Mouse (Mus musculus): Measurements from ENCODE around the gene Jmjd7. TPM values are rescaled to one million over a fixed set of nuclear protein-coding genes. Genes with fewer than 3 reads are reported as not detected.

The Jmjd7 gene
- polyA plus RNA-seq, 1 experiment from 2014 or later: 23.1 TPM

- H3K36me3 ChIP-seq: peaks cover 10% of the 10 kb centered on the region
- peaks cover 38% of the 10 kb centered on the region for H3K4me1 ChIP-seq
- no peaks in the 10 kb centered on the region for H3K9me3 ChIP-seq
- H3K27me3 ChIP-seq: 0 out of 2 replicates have a peak, but pooled peaks cover 3% of the 10 kb centered on the region
- no peak overlapping the region for H3K4me2 ChIP-seq (replicated peaks)
- no peak overlapping the region for H3K27ac ChIP-seq
- no peak overlapping the region for H3K4me3 ChIP-seq
- ATAC-seq (ENCODE audit: low FRiP score, low read depth): no peak
- H3K9ac ChIP-seq: 0 out of 2 replicates have a peak overlapping the region, but pooled peaks have one; percentile 31
- WGBS: 58% methylated on average over 14 of the region's 14 CpGs
Measured at GRCm38 (mm10) chr2:120046486-120047310, 19.4 kb downstream of the Jmjd7 start.

GRCm38 (mm10) chr2:120048173-120048572, 20.9 kb downstream of the Jmjd7 start:
- Histone ChIP-seq H3K9ac (no peak overlapping the region), H3K4me1 (peaks cover 38% of the 10 kb centered on the region), H3K4me3 (no peak overlapping the region), H3K4me2 (replicated peaks) (no peak overlapping the region), H3K27me3 (0 out of 2 replicates have a peak, but pooled peaks cover 3% of the 10 kb centered on the region), H3K9me3 (no peaks in the 10 kb centered on the region), H3K36me3 (no peaks in the 10 kb centered on the region), H3K27ac (no peak overlapping the region)
- WGBS: 70% methylated on average over 9 of the region's 9 CpGs
- no peak for ATAC-seq (ENCODE audit: low FRiP score, low read depth)

GRCm38 (mm10) chr2:120049632-120050274, 22.5 kb downstream of the Jmjd7 start:
- Histone ChIP-seq H3K27me3 (0 out of 2 replicates have a peak, but pooled peaks cover 3% of the 10 kb centered on the region), H3K4me2 (replicated peaks) (no peak overlapping the region), H3K36me3 (no peaks in the 10 kb centered on the region), H3K4me1 (peaks cover 26% of the 10 kb centered on the region), H3K27ac (no peak overlapping the region), H3K4me3 (no peak overlapping the region), H3K9ac (no peak overlapping the region), H3K9me3 (no peaks in the 10 kb centered on the region)
- no peak for ATAC-seq (ENCODE audit: low FRiP score, low read depth)
- WGBS: 51% methylated on average over 10 of the region's 10 CpGs

- H3K4me2 ChIP-seq (replicated peaks): no peak overlapping the region
- H3K4me1 ChIP-seq: peaks cover 14% of the 10 kb centered on the region; the same call in 1 of the 2 replicates
- ATAC-seq (ENCODE audit: low FRiP score, low read depth): no peak
- H3K4me3 ChIP-seq: no peak overlapping the region
- H3K27ac ChIP-seq: no peak overlapping the region
- WGBS: 66% methylated on average over 6 of the region's 6 CpGs
- H3K27me3 ChIP-seq: 0 out of 2 replicates have a peak, but pooled peaks cover 3% of the 10 kb centered on the region
- H3K9ac ChIP-seq: no peak overlapping the region
- no peaks in the 10 kb centered on the region for H3K36me3 ChIP-seq
- no peaks in the 10 kb centered on the region for H3K9me3 ChIP-seq
Measured at GRCm38 (mm10) chr2:120051405-120051804, 24.1 kb downstream of the Jmjd7 start.

GRCm38 (mm10) chr2:120054771-120055552, 27.7 kb downstream of the Jmjd7 start:
- no peak overlapping the region for H3K9ac ChIP-seq
- H3K9me3 ChIP-seq: no peaks in the 10 kb centered on the region
- ATAC-seq (ENCODE audit: low FRiP score, low read depth): no peak
- H3K27ac ChIP-seq: no peak overlapping the region
- no peak overlapping the region for H3K4me3 ChIP-seq
- H3K4me1 ChIP-seq: peaks cover 4% of the 10 kb centered on the region; the same call in 1 of the 2 replicates
- no peaks in the 10 kb centered on the region for H3K36me3 ChIP-seq
- 87% methylated on average over 12 of the region's 12 CpGs for WGBS
- no peaks in the 10 kb centered on the region for H3K27me3 ChIP-seq
- no peak overlapping the region for H3K4me2 ChIP-seq (replicated peaks)

- H3K9me3 ChIP-seq: no peaks in the 10 kb centered on the region
- ATAC-seq (ENCODE audit: low FRiP score, low read depth): no peak
- H3K4me1 ChIP-seq: peaks cover 4% of the 10 kb centered on the region; the same call in 1 of the 2 replicates
- H3K27ac ChIP-seq: no peak overlapping the region
- H3K9ac ChIP-seq: no peak overlapping the region
- H3K27me3 ChIP-seq: no peaks in the 10 kb centered on the region
- WGBS: 82% methylated on average over 10 of the region's 10 CpGs
- H3K36me3 ChIP-seq: no peaks in the 10 kb centered on the region
- no peak overlapping the region for H3K4me3 ChIP-seq
- no peak overlapping the region for H3K4me2 ChIP-seq (replicated peaks)
Measured at GRCm38 (mm10) chr2:120055923-120056322, 28.6 kb downstream of the Jmjd7 start.

GRCm38 (mm10) chr2:120058818-120059217, 31.5 kb downstream of the Jmjd7 start:
- Histone ChIP-seq H3K9me3 (no peaks in the 10 kb centered on the region), H3K4me3 (no peak overlapping the region), H3K27me3 (no peaks in the 10 kb centered on the region), H3K36me3 (no peaks in the 10 kb centered on the region), H3K27ac (no peak overlapping the region), H3K4me2 (replicated peaks) (no peak overlapping the region), H3K9ac (no peak overlapping the region), H3K4me1 (no peaks in the 10 kb centered on the region)
- 78% methylated on average over 4 of the region's 4 CpGs for WGBS
- ATAC-seq (ENCODE audit: low FRiP score, low read depth): no peak

GRCm38 (mm10) chr2:120059466-120059865, 32.2 kb downstream of the Jmjd7 start:
- Histone ChIP-seq H3K27me3 (no peaks in the 10 kb centered on the region), H3K27ac (no peak overlapping the region), H3K4me3 (no peak overlapping the region), H3K9ac (no peak overlapping the region), H3K9me3 (no peaks in the 10 kb centered on the region), H3K4me1 (no peaks in the 10 kb centered on the region), H3K4me2 (replicated peaks) (no peak overlapping the region), H3K36me3 (no peaks in the 10 kb centered on the region)
- WGBS: 81% methylated on average over 3 of the region's 3 CpGs
- ATAC-seq (ENCODE audit: low FRiP score, low read depth): no peak

- Histone ChIP-seq H3K9ac (no peak overlapping the region), H3K27me3 (no peaks in the 10 kb centered on the region), H3K36me3 (no peaks in the 10 kb centered on the region), H3K4me1 (no peaks in the 10 kb centered on the region), H3K27ac (no peak overlapping the region), H3K4me2 (replicated peaks) (no peak overlapping the region), H3K4me3 (no peak overlapping the region), H3K9me3 (no peaks in the 10 kb centered on the region)
- WGBS: 52% methylated on average over 6 of the region's 6 CpGs
- no peak for ATAC-seq (ENCODE audit: low FRiP score, low read depth)
Measured at GRCm38 (mm10) chr2:120060190-120060589, 32.9 kb downstream of the Jmjd7 start.

GRCm38 (mm10) chr2:120060651-120061050, 33.4 kb downstream of the Jmjd7 start:
- H3K27ac ChIP-seq: no peak overlapping the region
- no peaks in the 10 kb centered on the region for H3K9me3 ChIP-seq
- no peak for ATAC-seq (ENCODE audit: low FRiP score, low read depth)

GRCm38 (mm10) chr2:120062248-120062647, 35.0 kb downstream of the Jmjd7 start:
- Histone ChIP-seq H3K27me3 (no peaks in the 10 kb centered on the region), H3K4me2 (replicated peaks) (no peak overlapping the region), H3K4me3 (no peak overlapping the region), H3K27ac (no peak overlapping the region), H3K9me3 (no peaks in the 10 kb centered on the region), H3K9ac (no peak overlapping the region), H3K4me1 (no peaks in the 10 kb centered on the region), H3K36me3 (no peaks in the 10 kb centered on the region)
- 72% methylated on average over 8 of the region's 8 CpGs for WGBS
- ATAC-seq (ENCODE audit: low FRiP score, low read depth): no peak

More at GRCm38 (mm10) chr2:120060651-120061050, 33.4 kb downstream of the Jmjd7 start:
- no peak overlapping the region for H3K9ac ChIP-seq
- no peaks in the 10 kb centered on the region for H3K36me3 ChIP-seq
- 71% methylated on average over 9 of the region's 9 CpGs for WGBS
- H3K4me3 ChIP-seq: no peak overlapping the region
- H3K4me2 ChIP-seq (replicated peaks): no peak overlapping the region
- no peaks in the 10 kb centered on the region for H3K4me1 ChIP-seq
- no peaks in the 10 kb centered on the region for H3K27me3 ChIP-seq

- no peak overlapping the region for H3K4me2 ChIP-seq (replicated peaks)
- ATAC-seq (ENCODE audit: low FRiP score, low read depth): no peak
- no peaks in the 10 kb centered on the region for H3K4me1 ChIP-seq
- H3K27ac ChIP-seq: no peak overlapping the region
- no peaks in the 10 kb centered on the region for H3K27me3 ChIP-seq
- H3K9ac ChIP-seq: no peak overlapping the region
- no peak overlapping the region for H3K4me3 ChIP-seq
- H3K9me3 ChIP-seq: no peaks in the 10 kb centered on the region
- WGBS: 84% methylated on average over 6 of the region's 6 CpGs
- no peaks in the 10 kb centered on the region for H3K36me3 ChIP-seq
Measured at GRCm38 (mm10) chr2:120064639-120065038, 37.4 kb downstream of the Jmjd7 start.
